Mouse (Mus musculus) ES-E14 (cell line): ENCODE results near the gene Acta2.

Source experiments
- CHD2 ChIP-seq: IDR thresholded peaks from 2 replicates; pipeline ENCODE4 v1.6.1; 2014; ENCODE audit warnings: mild to moderate bottlenecking, low read depth, low read length, inconsistent platforms
- HCFC1 ChIP-seq: IDR thresholded peaks from 2 replicates; pipeline ENCODE4 v1.6.1; 2012; ENCODE audit warnings: low read length, inconsistent platforms, borderline replicate concordance; ENCODE audit not compliant: insufficient read depth
- MAFK ChIP-seq: IDR thresholded peaks from 2 replicates; pipeline ENCODE4 v1.6.1; 2014; ENCODE audit warnings: mild to moderate bottlenecking, low read depth, low read length, inconsistent platforms; ENCODE audit not compliant: insufficient read depth
- ZNF384 ChIP-seq: IDR thresholded peaks from 2 replicates; pipeline ENCODE4 v1.6.1; 2012; ENCODE audit warnings: low read depth, low read length, inconsistent platforms

DNA sequence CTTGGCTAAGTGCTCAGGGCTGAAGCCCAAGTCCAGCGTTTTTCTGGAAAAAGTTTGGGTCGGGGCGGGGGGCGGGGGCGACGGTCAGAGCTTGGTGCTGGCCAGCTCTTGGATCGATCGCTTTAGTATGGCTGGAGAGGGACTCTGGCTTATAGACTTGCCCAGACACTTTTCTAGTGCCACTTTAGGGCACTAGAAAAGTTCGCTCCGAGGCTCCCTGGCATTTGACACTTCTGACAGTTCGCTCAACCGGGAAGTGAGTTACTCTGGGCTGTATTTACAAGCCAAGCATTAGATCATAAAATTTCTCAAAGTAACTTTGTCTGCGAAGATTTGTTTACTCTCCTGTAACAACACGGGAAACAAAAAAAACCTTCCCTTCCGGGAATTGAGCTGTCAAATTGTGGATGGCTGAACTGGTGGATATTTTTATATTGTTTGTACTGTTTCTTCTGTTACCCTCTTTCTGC lies 35.5 kb upstream of the Acta2 start:
- no peak for TF ChIP-seq HCFC1
- TF ChIP-seq CHD2 = no peak
- no peak for TF ChIP-seq ZNF384
- no peak for TF ChIP-seq MAFK
